Mouse (Mus musculus): ENCODE measurements around the gene Hs6st3.
A peak's percentile ranks its signal among the peaks of the same experiment; 100 is the strongest.

Hs6st3 gene

DNA sequence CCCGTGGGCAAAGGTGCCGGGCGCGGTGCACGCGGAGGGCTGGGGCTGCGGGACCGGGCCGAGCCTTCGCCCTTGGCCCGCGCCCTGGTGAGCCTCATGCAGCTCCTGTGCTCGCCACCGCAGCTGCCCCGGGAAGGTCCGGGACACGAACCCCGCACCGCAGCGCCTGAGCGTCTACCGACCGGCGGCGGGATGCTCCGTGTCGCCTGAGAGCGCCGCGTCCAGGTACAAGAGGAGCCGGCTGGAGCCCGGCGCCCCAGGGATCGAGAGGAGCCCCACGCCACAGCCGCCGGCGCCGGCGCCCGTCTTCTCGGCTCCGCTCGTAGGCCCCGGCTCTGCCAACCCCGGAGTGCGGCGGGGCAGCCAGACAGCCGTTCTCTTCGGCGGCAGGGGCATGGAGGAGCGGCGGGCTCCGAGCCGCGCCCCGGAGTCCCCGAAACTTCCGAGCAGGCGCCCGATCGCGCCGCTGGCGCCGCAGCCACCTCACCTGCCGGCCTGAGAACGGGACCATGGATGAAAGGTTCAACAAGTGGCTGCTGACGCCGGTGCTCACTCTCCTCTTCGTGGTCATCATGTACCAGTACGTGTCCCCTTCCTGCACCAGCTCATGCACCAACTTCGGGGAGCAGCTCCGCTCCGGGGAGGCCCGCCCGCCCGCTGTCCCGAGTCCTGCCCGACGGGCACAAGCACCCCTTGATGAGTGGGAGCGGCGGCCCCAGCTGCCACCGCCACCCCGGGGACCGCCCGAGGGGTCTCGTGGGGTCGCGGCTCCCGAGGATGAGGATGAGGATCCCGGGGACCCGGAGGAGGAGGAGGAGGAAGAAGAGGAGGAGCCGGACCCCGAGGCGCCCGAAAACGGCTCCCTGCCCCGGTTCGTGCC is at the start of gene Hs6st3:
Gene Hs6st3 (plus strand): TSS at position 436 of the 880 bp plus-strand sequence.
- DNase-seq = peak in 1 of 2 experiments; percentile 11

- DNase-seq = peak in 1 of 2 experiments; percentile 12
These were observed 39.1 kb upstream of the Hs6st3 start, which contains the start of gene Uggt2 for GRCm38 (mm10) chr14:119098851-119099569. TSS of gene Uggt2 (minus strand) at chr14:119099430.

DNA sequence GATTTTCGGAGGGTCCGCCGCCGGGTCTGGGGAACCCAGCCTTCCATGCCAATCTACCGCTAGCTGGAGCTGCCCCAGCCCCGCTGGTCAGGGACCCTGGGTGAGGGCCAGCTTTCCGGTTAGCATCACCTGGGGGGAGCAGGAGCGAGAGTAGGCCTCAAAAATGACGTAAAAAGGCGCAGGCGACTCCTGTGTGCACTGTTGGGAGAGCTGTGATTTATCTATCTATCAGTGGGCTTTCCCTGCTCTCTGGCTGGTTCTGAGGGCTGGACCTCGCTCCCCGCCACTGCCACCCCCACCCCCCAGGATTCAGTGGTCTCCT is 38.6 kb upstream of the Hs6st3 start:
- DNase-seq = no peak

GRCm38 (mm10) chr14:119107591-119107990 is 30.6 kb upstream of the Hs6st3 start:
- DNase-seq = no peak

- DNase-seq = no peak
These were observed 29.3 kb upstream of the Hs6st3 start for GRCm38 (mm10) chr14:119108776-119109301.

- DNase-seq = no peak
These were observed 28.3 kb upstream of the Hs6st3 start for GRCm38 (mm10) chr14:119109776-119110218.

GRCm38 (mm10) chr14:119112558-119112957 is 25.6 kb upstream of the Hs6st3 start:
- no peak for DNase-seq

- no peak for DNase-seq
These were observed 14.6 kb upstream of the Hs6st3 start for GRCm38 (mm10) chr14:119123582-119123981.

DNA sequence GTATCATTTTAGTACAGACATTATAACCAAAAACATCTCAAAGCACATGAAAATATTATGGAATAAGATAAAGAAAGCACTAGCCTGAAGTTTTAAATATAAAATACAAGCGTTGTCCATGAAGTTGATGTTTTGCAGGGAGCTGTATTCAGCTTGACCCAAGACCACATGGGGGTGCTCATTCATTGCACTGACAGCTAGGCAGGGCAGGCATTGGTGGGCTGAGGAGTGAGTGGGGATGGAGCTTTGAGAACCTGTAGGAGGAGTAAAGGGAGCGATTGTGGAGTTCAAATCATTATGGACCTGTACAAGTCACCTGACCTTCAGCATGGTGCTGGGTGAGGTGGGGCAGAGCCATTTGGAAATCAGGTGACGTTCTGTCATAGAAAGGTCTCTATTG is 14.1 kb upstream of the Hs6st3 start:
- no peak for DNase-seq

- no peak for DNase-seq
These were observed 12.3 kb upstream of the Hs6st3 start for GRCm38 (mm10) chr14:119125840-119126239.

DNA sequence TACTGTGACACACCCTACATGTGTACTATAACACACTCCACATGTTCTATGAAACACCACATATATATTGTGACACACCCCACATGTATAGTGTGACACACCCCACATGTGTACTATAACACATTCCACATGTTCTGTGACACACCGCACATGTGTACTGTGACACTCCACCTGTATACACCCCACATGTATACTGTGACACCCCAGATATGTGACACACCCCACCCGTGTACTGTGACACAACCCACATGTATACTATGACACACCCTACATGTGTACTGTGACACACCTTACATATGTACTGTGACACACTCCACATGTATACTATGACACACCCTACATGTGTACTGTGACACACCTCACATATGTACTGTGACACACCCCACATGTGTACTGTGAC is 10.8 kb upstream of the Hs6st3 start:
- DNase-seq = no peak

DNA sequence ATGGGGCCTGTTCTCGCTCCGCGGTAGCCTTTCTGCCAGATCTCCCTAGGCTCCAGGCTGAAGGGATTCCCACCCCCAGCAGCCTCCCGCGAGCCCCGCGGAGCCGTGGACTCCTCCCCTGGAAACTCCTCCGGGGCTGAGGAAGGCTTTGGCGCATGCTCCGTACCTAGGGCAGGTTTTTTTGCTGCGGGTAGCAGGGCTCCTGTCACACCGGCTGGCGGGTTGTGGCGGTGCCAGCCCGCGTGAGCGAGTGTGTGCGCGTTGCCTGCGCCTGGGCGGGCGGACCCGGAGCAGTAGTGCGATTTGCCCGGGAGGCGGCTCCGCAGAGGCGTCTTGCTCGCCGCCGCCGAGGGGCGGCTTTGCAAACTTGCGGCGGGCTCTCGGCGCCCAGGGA is 632 bp upstream of the Hs6st3 start:
- peak; percentile 4 to 10 for DNase-seq

GRCm38 (mm10) chr14:119138786-119139100 is 602 bp downstream of the Hs6st3 start:
- DNase-seq = peak in 1 of 2 experiments; percentile 6

GRCm38 (mm10) chr14:119139381-119139950 is 1.3 kb downstream of the Hs6st3 start:
- DNase-seq = no peak

DNA sequence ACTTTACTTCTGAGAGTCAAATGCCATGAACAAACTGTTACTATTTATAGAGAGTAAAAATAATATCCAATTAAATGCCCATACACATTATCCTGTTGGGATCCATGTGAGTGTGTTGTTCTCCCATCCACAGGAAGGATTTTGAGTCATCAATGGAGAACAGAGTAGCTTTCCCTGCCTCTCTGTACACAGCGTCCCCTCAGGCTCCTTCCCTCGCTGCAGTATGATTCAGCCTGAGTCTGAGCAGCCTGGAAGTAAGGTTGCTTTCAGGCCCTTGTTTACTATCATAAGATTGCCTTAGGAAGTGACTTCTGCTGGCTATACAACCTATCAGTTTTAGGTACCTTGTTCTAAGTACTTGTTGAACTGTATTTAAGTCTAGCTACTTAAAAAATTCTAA is 14.9 kb downstream of the Hs6st3 start:
- DNase-seq = no peak

DNA sequence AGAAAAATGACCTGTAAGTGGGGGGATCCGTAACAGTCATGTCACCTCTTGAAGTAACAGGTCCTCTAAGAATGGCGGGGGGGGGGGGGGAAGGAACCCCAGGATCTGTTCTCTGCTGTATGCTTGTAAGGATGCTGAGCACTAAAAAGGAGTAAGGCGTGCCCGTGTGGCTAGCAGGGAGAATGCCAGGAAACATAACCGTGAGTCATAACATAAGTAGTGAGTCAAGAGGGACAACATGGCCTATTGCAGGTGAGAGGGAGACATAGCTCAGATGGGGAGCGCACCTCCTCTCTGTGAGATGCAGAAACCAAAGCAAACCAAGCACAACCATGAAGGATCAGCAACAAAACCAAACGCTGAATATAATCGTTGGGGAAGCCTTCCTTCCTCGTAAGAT is 55.8 kb downstream of the Hs6st3 start:
- DNase-seq = no peak

DNA sequence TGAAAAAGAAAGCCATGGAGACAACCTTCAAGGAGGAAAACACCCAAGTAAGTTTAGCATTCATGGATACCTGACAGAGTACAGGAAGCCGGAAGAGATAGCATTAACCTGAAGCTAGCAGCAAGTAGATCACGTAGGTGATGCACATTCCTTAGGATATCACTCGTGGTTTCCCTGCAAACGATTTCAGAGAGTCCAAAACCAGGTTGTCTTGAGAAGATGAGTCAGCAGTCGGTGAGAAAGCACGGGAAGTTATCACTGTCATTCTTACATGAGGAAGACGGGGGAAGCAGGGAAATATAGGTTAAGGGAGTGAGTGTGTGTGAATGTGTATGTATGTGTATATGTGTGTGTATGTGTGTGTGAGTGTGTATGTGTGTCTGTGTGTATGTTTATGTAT is 65.4 kb downstream of the Hs6st3 start:
- no peak for DNase-seq

- DNase-seq = no peak
These were observed 77.6 kb downstream of the Hs6st3 start for GRCm38 (mm10) chr14:119215576-119216309.

GRCm38 (mm10) chr14:119227709-119228338 is 89.7 kb downstream of the Hs6st3 start:
- DNase-seq = no peak

DNA sequence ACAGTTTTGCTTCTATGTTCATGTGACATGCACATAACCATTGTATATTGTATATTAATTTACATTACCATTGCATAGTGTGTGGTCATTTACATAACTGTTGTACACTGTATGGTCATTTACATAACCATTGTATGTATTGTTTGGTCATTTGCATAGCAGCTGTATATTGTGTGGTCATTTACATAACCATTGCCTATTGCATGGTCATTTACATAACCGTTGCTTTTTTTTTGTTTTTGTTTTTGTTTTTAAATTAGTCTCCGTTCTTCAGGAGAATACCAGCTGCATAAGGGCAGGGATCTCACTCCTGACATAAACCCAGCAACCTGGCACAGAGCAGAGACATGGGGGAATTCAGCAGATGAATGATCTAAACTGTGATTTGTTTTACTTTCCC is 95.5 kb downstream of the Hs6st3 start:
- DNase-seq = no peak

- no peak for DNase-seq
These were observed 109.0 kb downstream of the Hs6st3 start for GRCm38 (mm10) chr14:119247131-119247530.

DNA sequence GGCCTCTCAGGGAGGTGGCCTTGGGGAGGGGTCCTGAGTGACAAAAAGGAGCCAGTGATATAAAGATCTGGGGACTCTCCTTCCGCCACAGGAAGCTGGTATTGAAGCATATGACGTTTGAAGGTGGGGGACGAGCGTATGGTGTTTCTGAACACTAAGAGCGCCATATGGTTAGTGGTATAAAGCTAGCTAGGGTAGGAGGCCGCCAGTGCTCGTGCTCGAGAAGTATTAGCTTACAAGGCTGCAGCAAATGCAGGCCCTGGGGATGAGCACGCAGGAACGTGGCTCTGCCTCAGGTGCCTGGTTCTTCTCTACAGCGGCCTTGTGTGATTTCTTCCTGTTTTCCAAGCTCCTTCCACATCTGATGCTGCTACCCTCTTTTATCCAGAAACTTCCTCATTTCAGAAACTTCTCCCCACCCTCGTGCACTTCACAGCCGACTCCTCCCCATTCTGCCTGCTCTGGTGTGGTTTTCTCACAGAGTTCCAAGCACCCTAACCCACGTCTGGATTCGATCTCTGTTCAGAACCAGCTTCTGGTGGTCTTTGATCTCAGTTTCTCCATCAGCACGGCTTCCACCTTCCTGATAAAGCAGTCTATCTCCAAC is 110.0 kb downstream of the Hs6st3 start:
- DNase-seq = no peak
